Mouse (Mus musculus) midbrain, embryonic 12.5 days (tissue): ENCODE results near the gene Clk3. TPM values are rescaled to one million over a fixed set of nuclear protein-coding genes. Genes with fewer than 3 reads are reported as not detected.
"Not testable (repeated sequence)": the region's sequence is repeated elsewhere in the genome, so short reads cannot be mapped to it uniquely, and the experiment has no call there.

ENCODE experiments used
- ATAC-seq: fragments of 200-750 bp; cut with Nextera tagmentation; 2 replicates; pipeline ENCODE4 v1.8.0; 2017; ENCODE audit warnings: low read depth, moderate TSS enrichment, moderate library complexity; ENCODE audit not compliant: low FRiP score
- H3K27ac ChIP-seq: fragments of 300-500 bp; sonication (generic); replicated peaks from 2 replicates; pipeline ENCODE4 v1.5.1; 2016; ENCODE audit warnings: mild to moderate bottlenecking
- H3K27me3 ChIP-seq: fragments of 300-500 bp; sonication (generic); 2 replicates; pipeline ENCODE4 v1.6.1; 2016; ENCODE audit warnings: mild to moderate bottlenecking
- H3K36me3 ChIP-seq: fragments of 300-500 bp; sonication (generic); 2 replicates; pipeline ENCODE4 v1.6.1; 2016
- H3K4me1 ChIP-seq: fragments of 300-500 bp; sonication (generic); 2 replicates; pipeline ENCODE4 v1.6.1; 2016
- H3K4me2 ChIP-seq: fragments of 300-500 bp; sonication (generic); replicated peaks from 2 replicates; pipeline ENCODE4 v1.6.1; 2016; ENCODE audit warnings: mild to moderate bottlenecking, moderate library complexity
- H3K4me3 ChIP-seq: fragments of 300-500 bp; sonication (generic); 2 replicates; pipeline ENCODE4 v1.5.1; 2016; ENCODE audit warnings: mild to moderate bottlenecking
- H3K9ac ChIP-seq: fragments of 300-500 bp; sonication (generic); replicated peaks from 2 replicates; pipeline ENCODE4 v1.6.1; 2016; ENCODE audit warnings: mild to moderate bottlenecking, moderate library complexity
- H3K9me3 ChIP-seq: fragments of 300-500 bp; sonication (generic); 2 replicates; pipeline ENCODE4 v1.6.1; 2016; ENCODE audit warnings: mild to moderate bottlenecking
- WGBS: fragments of 180-500 bp; shearing (Covaris S2); methylation state at CpG from one replicate; pipeline ENCODE4 v1.1.7; 2016; 5-methylcytosine and 5-hydroxymethylcytosine counted together
- polyA plus RNA-seq: library from polyadenylated mRNA; unstranded; fragments of >200 nt; fragmentation: Nextera tagmentation; extraction: Ambion mirVana; gene quantifications from 2 replicates; pipeline ENCODE4 v1.2.1, GENCODE M21; 2016

The Clk3 gene
- polyA plus RNA-seq, 1 experiment from 2014 or later, result 90.0 TPM

DNA sequence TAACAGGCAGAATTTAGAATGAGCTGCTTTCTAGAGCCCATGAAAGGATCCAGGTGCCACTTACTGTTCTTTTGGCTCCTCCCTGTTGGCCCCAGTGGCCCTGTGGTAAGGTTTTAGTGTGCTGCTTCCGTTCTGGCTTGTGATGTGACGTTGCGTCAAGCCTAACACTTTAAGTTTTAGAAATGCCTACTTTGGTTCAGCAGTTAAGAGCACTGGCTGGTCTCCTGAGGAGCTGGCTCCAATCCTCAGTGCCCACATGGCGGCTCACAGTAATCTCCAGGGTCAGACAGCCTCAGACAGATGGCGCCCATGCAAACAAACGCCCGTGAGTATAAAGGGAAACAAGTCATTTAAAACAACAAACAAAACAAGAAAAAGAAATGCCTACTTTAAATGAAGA, 47.3 kb downstream of the Clk3 start:
- Histone ChIP-seq H3K9ac (no peak overlapping the region), H3K4me1 (no peaks in the 10 kb centered on the region), H3K36me3 (peaks cover 63% of the 10 kb centered on the region), H3K27ac (no peak overlapping the region), H3K4me2 (no peak overlapping the region), H3K4me3 (no peak overlapping the region), H3K9me3 (no peaks in the 10 kb centered on the region), H3K27me3 (no peaks in the 10 kb centered on the region)
- no peak for ATAC-seq
- WGBS, result 91% methylated on average over 7 of the region's 7 CpGs

DNA sequence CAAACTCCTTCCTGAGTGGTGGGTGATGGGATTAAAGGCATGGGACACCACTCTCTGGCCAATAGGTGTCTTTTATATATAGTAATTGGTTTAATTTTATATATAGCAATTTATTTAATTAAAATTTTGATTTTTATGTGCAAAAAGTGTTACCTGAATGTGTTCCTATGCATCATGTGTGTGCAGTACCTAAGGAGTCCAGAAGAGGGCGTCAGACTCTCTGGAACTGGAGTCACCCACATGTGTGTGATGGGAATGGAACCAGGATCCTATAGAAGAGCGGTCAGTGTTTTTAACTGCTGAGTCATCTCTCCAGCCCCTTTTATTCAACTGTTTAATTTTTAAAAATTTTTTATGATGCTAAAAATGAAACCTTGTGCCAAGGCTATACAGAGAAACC, 53.5 kb downstream of the Clk3 start:
- H3K4me2 ChIP-seq, result no peak overlapping the region
- no peak for ATAC-seq
- peaks cover 46% of the 10 kb centered on the region for H3K36me3 ChIP-seq
- H3K9ac ChIP-seq, result no peak overlapping the region
- no peaks in the 10 kb centered on the region for H3K9me3 ChIP-seq
- H3K27me3 ChIP-seq, result no peaks in the 10 kb centered on the region
- H3K4me3 ChIP-seq, result no peak overlapping the region
- H3K27ac ChIP-seq, result no peak overlapping the region
- H3K4me1 ChIP-seq, result peaks cover 9% of the 10 kb centered on the region
- WGBS, result 82% methylated on average over 2 of the region's 2 CpGs

DNA sequence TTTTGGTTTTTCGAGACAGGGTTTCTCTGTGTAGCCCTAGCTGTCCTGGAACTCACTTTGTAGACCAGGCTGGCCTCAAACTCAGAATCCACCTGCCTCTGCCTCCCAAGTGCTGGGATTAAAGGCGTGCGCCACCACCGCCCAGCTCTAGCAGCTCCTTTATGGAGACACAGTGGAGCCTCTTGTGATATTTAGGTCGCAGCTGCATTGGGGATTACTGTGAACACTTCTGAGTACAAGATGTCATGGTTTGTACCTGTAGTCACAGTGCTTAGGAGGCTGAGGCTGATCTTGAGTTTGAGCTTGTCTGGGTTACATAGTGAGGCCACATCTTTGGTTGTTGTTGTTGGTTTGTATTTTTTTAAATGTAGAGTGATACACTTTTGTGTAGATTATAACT, 55.4 kb downstream of the Clk3 start:
- not testable (repeated sequence) for H3K27me3 ChIP-seq, H3K4me3 ChIP-seq, H3K4me1 ChIP-seq, H3K27ac ChIP-seq, H3K9ac ChIP-seq, H3K9me3 ChIP-seq, H3K4me2 ChIP-seq, ATAC-seq
- 92% methylated on average over 5 of the region's 5 CpGs for WGBS
- peaks cover 26% of the 10 kb centered on the region for H3K36me3 ChIP-seq

DNA sequence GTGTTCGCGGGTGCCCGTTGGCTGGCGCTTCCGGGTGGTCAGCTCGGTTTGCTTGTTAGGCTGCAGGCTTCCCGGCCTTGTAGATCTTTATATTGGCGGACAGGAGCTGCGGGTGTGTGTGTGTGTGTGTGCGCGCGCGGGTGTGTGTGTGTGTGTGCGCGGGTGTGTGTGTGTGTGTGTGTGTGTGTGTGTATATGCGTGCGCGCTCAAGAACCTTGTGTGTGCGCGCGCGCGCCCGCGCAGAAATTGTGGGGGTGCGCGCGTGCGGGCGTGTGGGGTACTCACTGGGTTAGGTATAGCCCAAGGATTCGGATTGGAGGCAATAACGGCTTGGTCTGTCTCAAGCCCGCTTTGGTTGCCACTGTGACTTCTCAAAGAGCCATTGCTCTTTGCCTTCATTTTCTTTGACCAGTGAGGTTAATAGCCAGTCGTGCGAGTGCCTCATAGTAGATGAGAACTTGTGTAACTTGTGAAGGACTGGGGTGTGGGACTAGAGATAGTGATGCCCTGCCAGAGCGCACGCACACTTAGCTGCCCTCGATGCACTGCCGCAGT, 56.9 kb downstream of the Clk3 start:
- Histone ChIP-seq H3K9me3 (no peaks in the 10 kb centered on the region), H3K4me1 (peaks cover 9% of the 10 kb centered on the region), H3K4me3 (peak overlapping the region; percentile 94), H3K27me3 (no peaks in the 10 kb centered on the region), H3K9ac (peak overlapping the region; percentile 88), H3K27ac (peak overlapping the region; percentile 80), H3K4me2 (peak overlapping the region; percentile 77), H3K36me3 (peaks cover 13% of the 10 kb centered on the region)
- WGBS, result 4% methylated on average over 37 of the region's 39 CpGs
- ATAC-seq, result no peak; the same call in 1 of the 2 replicates

DNA sequence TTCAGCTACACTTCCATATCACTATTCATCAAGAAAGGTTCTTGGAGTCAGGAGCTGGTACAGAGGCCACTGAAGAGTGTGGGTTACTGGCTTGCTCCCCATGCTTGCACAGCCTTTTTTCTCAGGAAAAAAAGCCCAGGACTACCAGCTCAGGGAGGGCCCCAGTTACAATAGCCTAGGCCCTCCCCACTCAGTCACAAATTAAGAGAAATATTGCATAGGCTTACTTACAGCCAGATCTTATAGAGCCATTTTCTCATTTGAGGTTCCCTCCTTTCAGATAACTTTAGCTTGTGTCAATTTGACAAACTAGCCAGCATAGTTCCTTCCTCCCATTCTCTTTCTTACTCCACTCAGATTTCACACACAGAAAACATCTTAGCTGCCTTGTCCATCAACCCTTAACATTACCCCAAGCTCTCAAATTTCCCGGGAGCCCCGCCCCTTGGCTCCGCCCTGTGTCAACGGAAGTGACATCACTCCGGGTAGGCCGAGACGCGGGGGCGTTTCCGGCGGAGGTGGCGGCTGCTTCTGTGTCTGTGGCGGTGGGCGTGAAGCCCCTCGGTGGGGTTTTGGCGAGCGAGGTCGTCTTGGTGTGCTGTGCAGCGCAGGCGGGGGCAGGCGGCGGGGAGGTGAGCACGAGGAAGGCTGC, 57.5 kb downstream of the Clk3 start, which contains the start of gene Edc3:
Gene Edc3 (plus strand): TSS at position 473 of the 652 bp plus-strand sequence.
- peak within 1 kb of the TSS; percentile 77 for H3K4me2 ChIP-seq
- H3K36me3 ChIP-seq, result peaks cover 8% of the 10 kb centered on the region; the same call in 1 of the 2 replicates
- under 1% methylated on average over 23 of the region's 23 CpGs for WGBS
- H3K9me3 ChIP-seq, result no peaks in the 10 kb centered on the region
- H3K9ac ChIP-seq, result peak within 1 kb of the TSS; percentile 88
- peaks cover 9% of the 10 kb centered on the region for H3K4me1 ChIP-seq
- peak; percentile 93 for ATAC-seq
- H3K27ac ChIP-seq, result peak within 1 kb of the TSS; percentile 80
- peak within 1 kb of the TSS; percentile 94 for H3K4me3 ChIP-seq
- H3K27me3 ChIP-seq, result no peaks in the 10 kb centered on the region

DNA sequence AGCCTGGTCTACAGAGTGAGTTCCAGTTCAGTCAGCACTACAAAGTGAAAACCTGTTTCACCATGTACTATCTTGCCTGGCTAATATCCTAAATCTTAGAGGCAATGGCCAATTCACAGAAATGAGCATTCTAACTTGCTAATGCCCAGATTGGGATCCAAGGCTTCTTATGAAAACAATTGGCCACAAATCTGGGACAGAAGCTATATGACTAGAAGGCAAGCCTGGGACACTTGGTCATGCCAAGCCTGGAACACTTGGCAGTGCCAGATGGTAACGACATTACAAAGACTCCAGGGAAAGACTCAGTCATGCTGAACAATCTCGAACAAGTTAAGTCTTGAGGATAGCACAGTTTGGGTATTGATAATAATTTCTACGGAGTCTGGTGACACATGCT, 59.2 kb downstream of the Clk3 start:
- Histone ChIP-seq H3K9me3 (no peaks in the 10 kb centered on the region), H3K4me2 (no peak overlapping the region), H3K27me3 (0 out of 2 replicates have a peak, but pooled peaks cover 3% of the 10 kb centered on the region), H3K4me1 (peaks cover 9% of the 10 kb centered on the region), H3K4me3 (no peak overlapping the region), H3K36me3 (no peaks in the 10 kb centered on the region), H3K27ac (no peak overlapping the region), H3K9ac (no peak overlapping the region)
- WGBS, result 91% methylated on average over 3 of the region's 3 CpGs
- ATAC-seq, result no peak

Other genes starting within 250 kb of the Clk3 start
- gene Cox5a, start 244.6 kb downstream of the Clk3 start, polyA plus RNA-seq, result 705 and 706 TPM in 2 replicates
- gene Fam219b, start 228.3 kb downstream of the Clk3 start, polyA plus RNA-seq, result 21.0 TPM in 2 replicates
- 65.7 and 67.3 TPM in 2 replicates for gene Mpi, start 213.1 kb downstream of the Clk3 start, polyA plus RNA-seq
- 57.6 and 62.6 TPM in 2 replicates for gene Scamp2, start 204.9 kb downstream of the Clk3 start, polyA plus RNA-seq
- 21.6 and 22.9 TPM in 2 replicates for gene Ulk3, start 176.4 kb downstream of the Clk3 start, polyA plus RNA-seq
- 3.7 and 4.8 TPM in 2 replicates for gene Cplx3, start 159.6 kb downstream of the Clk3 start, polyA plus RNA-seq
- 0.10 TPM in 1 of 2 replicates, not detected in the other for gene Lman1l, start 145.1 kb downstream of the Clk3 start, polyA plus RNA-seq
- 35.3 and 40.0 TPM in 2 replicates for gene Csk, start 112.2 kb downstream of the Clk3 start, polyA plus RNA-seq
- gene Cyp1a2, start 82.2 kb downstream of the Clk3 start, polyA plus RNA-seq, result not detected in 2 replicates
- not detected in 2 replicates for gene Cyp1a1, start 77.9 kb downstream of the Clk3 start, polyA plus RNA-seq
- gene Edc3, start 57.3 kb downstream of the Clk3 start, polyA plus RNA-seq, result 40.9 and 41.1 TPM in 2 replicates
- gene Arid3b, start 70.9 kb upstream of the Clk3 start, polyA plus RNA-seq, result 23.1 and 28.1 TPM in 2 replicates
- gene Ubl7, start 145.1 kb upstream of the Clk3 start, polyA plus RNA-seq, result 135 and 144 TPM in 2 replicates
- 0.64 and 1.0 TPM in 2 replicates for gene Sema7a, start 174.3 kb upstream of the Clk3 start, polyA plus RNA-seq
- gene Cyp11a1, start 240.6 kb upstream of the Clk3 start, polyA plus RNA-seq, result 0.42 TPM in 1 of 2 replicates, not detected in the other